Mouse (Mus musculus) mature B cell (primary cell): ENCODE results near the gene Fhod1.

Source experiments
- in situ Hi-C: fragments of 300-500 bp; cut with MboI; formaldehyde crosslinking; loops from 2 replicates; pipeline ENCODE4 v1.14.3; 2019

The Fhod1 gene

DNA sequence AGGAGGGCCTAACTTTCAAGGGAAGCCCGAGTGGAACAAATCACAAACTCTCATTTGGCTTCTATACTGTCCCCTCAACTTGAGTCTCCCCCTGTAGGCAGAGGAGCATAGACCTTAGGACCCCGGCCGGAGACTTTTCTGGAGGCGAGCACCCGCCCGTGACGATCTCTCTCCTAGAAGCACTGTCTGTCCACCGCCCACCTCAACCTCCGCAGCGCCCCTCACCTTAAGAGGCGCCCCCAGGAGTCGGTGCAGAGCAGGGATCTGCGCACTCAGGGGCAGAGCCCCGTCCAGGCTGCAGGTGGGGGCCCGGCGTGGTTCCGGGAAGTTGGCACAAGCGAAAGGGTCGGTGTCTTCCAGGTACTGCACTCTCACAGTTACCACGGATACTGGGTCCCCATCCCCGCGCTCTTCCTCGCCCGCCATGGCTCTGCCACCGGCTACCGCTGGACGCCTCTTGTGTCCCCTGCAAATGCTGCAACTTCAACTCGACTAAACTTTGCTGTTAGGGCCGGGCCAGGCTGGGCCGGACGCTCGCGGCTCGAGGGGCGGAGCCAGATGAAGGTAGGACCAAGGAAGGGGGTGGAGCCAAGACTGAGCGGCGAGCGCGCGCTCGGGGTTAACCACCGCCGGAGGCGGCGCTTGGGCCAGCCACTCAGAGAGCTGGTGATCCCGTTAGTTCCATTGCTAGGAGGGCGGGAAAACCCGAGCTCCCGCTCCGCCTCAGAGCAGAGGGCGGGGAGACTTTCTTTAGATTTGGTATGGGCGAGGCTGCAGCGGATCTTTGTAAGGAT is at the start of gene Fhod1:
Fhod1 (minus strand) TSS at position 526 of the 794 bp plus-strand sequence.
- in situ Hi-C loops = no loop called here

DNA sequence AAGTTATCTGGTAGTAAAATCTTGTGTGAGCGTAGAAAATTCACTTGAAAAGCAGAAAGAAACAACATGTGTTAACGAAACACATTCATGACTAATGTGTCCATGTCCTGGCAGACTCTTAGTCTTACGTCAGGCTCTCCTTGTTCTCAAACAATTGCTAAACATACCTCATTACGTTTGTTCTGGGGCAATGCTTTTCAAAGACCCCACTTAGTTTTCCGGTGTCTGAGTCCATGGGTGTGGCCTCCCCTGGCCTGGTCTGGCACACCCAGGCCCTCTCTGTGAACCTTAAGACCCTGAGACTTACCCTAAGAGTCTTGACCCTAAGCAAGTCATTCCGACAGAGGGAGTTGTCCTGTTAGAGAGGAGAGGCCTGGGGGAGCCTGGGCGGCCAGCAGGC is 46.2 kb upstream of the Fhod1 start:
- in situ Hi-C loops = no loop called here

DNA sequence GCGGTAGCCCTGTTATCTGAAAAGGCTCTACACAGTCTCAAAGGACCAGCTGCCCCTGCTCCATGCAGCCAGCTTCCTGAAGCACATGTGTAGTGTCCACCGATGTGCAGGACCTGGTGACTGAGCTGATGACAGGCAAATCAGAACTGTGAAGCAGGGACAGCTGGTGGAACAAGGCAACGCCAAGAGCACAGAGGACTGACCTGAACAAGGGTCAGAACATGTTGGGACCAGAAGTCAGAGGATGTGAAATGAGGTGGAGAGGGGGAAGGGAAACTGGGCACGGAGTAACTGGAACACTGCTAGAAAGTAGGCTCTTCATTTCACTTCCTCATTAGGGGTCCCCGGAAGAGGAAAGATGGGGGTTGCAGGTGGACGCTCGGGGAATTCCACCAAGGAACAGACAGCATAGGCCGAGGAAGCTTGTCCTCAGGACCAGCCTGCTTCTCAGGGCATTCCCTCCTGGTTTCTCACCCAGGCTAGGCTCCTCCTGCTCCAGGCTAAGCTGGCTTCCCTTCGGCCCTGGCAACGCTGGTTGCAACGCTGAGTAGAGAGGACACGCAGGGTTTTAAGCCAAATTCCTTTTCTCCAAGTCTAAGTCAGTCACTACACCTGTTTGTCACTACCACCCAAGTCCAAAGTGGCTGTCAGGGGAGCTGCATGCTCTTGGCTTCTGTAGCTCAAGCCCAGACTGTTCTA is 45.5 kb upstream of the Fhod1 start:
- in situ Hi-C loops = no loop called here

DNA sequence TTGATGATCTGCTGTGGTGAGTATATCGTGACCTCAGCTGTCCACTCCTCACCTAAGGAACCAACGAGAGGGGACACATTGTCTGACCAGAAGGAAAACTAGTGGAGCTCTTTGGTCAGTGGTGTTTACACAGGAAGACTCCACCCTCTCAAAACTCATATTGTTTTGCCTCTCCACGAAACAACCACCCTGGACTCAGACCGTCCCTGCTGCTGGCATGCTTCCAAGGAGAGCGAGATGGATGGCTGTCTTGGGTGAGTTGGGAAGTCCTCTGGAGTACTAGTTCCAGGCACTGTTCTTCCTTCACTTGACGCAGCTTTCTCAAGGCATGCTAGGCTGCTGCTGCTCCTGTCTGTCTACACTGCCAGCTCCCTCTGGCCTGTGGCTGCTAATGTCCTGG is 41.3 kb upstream of the Fhod1 start:
- in situ Hi-C loops = no loop called here

DNA sequence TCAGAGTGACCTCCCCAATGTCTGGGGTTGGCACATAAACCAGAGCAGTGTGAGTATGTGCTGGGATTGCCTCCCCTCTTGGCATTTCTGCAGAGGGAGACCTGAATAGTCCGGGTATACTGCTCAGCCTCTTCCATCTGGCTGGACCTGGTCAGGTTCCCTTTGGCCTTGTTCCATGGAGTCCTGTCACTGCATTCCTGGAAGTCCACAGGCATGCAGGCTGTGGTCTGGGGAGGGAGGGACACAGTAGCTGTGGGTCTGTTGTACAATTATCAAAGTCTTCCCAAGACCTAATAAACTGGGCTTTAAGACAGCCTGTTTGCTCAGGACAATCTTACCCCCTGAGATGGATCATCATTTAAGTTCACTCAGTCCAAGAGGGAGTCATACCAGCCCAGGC is 39.4 kb upstream of the Fhod1 start:
- in situ Hi-C loops = no loop called here

DNA sequence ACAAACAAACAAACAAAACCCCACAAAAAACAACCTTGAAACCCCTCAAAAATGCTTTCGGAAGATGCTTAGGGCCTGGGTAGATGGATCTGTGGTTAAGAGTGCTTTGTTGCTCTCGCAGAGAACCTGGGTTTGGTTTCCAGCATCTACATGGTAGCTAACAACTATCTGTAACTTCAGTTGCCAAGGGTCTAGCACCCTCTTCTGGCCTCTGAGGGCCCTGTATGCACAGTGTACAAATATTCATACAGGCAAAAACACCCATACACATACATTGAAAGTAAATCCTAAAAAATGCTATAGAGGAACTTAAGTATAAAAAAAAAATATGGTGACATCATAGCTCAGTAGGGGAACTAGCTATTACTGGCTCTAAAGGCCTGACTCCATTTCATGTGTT is 36.3 kb upstream of the Fhod1 start:
- in situ Hi-C loops = no loop called here

DNA sequence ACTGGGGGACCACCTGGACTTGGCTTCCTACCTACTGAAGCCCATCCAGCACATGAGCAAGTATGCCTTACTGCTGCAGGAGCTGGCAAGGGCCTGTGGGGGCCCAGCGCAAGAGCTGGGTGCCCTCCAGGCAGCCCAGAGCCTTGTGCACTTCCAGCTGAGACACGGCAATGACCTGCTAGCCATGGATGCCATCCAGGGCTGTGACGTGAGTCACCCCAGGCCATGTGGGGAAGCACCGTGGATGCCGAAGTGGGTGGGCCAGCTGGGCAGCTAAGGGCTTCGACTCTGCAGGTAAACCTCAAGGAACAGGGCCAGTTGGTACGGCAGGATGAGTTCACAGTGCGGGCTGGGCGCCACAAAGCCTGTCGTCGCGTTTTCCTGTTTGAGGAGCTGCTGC is 32.6 kb upstream of the Fhod1 start:
- in situ Hi-C loops = no loop called here

DNA sequence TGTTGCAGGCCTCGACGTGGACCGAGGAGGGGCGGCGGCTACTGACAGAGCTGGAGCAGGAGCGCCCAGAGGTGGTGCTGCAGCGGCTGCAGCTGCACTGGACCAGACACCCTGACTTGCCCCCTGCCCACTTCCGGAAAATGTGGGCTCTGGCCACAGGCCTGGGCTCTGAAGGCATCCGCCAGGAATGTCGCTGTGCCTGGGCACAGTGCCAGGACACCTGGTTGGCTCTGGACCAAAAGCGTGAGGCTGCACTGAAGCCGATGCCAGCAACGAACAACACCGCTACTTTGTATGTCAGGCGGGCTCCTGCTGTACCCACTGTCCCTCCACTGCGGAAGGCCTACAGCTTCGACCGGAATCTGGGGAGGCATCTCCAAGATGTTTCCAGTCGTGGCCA is 30.9 kb upstream of the Fhod1 start:
- in situ Hi-C loops = no loop called here

DNA sequence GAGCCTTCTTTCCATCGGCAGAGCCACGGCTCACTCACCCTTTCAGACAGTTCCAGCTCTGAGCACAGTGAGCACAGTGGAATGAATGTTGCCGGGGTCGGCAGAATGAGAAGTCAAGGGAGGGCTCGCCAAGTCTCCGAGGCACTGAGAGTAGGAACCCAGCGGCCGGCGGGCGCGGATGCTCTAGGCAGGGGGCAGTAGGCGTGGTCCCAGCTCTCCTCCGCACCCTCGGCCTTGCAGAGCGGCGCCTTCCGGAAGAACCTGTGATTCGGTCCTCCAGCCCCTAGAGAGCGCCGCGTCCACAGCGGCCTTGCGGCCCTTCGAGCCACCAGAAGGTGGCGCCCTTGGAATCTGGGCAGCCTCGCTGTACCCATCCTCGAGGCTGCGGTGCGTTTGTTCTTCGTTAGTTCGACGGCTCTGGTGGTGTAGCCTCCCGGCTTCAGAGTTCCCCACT is 26.8 kb upstream of the Fhod1 start:
- in situ Hi-C loops = no loop called here

DNA sequence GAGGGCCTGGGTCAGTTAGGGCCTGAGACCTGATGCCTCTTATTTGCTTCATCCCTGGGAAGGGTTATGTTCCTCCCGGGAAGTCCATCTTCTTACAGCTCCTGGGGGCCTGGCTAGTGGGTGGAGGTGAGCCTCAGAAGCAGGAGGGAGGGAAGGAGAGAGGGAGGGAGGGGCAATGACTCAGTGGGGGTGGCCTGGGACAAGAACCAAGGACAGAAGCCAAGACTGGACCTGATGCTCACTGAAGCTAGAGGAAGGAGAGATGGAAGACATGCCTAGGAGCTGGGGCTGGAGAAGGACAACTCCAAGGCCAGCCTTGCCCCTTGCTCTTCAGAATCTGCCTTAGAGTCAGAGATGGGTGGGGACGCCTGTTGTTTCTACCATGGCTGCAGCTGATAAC is 25.3 kb upstream of the Fhod1 start, which contains the start of gene Plekhg4:
Plekhg4 (plus strand) TSS at position 243 of the 400 bp plus-strand sequence.
- in situ Hi-C loops = no loop called here

DNA sequence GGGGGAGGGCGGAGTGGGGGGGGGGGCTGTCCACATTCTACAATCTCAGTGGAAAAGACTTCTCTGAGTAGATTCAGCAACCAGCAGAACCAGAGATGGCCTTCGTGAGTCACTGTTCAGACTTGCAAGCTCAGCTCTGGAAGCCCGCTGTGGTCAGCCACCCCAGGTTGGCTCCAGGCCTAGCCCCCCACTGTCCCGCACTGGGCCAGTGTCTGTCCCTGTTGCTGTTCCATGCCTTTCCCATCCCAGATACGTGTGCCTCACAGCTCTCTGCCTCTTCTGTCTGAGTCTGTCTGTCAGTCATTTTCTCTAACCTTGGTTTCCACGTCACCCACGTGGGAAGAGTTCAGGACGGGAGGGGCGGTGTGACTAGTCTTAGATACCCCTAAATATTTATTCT is 24.7 kb upstream of the Fhod1 start:
- in situ Hi-C loops = no loop called here

DNA sequence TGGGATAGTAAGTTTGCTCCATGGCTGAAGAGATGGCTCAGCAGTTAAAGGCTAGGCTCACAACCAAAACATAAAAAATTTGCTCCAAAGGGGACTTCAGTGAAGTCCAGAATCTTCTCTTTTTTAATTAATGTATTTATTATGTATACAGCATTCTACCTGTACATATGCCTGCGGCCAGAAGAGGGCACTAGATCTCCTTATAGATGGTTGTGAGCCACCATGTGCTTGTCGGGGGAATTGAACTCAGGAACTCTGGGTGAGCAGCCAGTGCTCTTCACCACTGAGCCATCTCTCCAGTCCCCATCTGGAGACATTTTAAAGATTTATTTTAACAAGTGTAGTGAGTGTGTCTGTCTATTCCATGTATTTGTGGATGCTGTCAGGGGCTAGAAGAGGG is 19.4 kb upstream of the Fhod1 start:
- in situ Hi-C loops = no loop called here

DNA sequence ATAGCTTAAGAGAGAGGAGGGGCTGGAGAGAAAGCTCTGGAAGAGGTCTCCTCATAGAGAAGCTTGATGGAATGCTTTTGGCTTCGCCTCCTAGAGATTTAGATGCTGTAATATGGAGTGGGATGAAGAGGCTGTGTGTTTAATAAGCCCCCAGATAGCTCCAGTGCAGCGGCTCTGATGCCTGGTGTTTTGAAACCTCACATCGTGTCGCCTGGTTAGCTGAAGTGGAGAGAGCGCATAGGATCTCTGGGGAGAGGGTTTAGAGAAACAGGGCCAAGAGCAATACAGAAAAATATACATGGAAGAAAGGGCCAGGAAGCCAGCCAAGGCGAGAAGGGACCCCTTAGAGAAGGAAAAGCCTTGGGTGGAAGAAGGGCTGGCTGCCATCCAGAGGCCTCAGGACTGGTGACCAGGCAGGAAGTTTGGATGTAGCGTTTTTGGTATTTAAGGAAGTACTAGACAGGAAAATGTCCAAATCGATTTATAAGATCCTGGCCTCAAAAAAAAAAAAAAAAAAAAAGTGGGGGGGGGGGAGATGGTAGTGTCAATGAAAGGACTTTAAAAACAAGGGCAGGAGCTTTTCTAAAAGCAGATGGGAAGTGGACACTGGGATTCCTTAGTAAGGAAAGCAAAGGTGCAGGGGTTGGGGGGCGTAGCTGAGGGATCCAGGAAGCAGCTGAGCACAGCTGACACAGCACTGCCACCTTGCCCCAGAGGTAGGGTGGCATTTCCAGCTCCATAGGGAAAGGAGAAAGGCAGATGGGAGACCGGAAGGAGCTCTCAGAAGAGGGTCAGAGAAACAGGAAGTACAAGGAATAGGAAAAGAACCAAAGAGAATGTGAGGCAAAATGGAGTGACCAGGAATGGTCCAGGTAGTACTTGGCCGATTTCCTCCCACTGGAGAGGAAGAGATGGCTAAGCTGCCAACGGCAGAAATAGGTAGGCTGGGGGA is 14.3 kb upstream of the Fhod1 start:
- in situ Hi-C loops = no loop called here

DNA sequence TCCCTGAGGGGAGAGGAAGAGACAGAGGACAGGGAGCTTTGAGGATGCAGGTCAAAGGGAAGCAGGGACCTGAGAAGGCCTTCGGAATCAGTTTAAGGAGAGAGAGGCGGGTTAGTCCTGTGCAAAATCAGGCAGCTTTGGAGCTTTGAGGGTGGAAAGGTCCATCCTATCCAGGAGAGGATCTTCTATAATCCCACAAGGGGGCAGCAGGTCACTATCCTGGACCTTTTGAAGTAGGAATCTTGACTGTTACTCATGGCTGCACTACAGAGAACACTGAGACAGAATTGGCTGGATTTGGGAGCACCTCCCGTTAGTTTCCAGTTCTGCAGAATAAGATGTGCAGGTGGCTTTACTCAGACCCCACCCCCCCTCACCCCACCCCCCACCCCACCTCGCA is 11.9 kb upstream of the Fhod1 start:
- in situ Hi-C loops = no loop called here

DNA sequence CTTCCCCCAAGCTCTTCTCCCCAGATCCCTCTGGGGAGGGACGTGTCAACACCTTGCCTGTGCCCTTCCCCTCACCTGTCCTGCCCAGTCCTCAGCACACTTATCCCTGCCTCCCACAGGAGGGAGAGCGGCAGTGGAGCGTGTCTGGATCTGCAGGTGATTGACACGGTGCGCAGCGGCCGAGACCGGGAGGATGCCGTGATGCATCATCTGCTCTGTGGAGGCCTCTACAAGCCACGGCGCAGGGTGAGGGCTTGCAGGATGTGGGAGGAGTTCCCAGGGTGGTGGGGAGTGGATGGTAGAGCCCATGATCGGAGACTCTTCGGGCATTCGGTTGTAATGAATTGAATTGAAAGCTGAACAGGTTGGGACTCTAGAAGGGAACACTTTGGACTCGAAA is 11.5 kb upstream of the Fhod1 start:
- in situ Hi-C loops = no loop called here

DNA sequence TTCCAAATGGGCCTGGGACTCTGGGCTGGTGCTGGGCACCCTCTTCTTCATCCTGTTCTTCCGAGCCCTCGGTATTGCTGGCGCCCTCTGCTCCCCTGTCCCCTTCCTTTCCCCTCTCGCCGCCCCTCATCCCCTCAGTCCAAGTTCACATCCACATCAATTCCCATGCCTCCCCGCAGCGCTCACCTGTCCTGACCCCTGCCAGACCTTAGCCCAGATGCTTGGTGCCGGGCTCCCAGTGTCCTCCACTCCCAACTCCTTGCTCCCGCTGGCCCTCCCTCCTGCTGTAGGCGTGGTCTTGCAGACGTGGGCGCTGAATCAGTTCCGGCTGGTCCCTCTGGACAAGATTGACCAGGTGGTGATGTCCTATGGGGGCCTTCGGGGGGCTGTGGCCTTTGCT is 8.9 kb upstream of the Fhod1 start:
- in situ Hi-C loops = no loop called here

DNA sequence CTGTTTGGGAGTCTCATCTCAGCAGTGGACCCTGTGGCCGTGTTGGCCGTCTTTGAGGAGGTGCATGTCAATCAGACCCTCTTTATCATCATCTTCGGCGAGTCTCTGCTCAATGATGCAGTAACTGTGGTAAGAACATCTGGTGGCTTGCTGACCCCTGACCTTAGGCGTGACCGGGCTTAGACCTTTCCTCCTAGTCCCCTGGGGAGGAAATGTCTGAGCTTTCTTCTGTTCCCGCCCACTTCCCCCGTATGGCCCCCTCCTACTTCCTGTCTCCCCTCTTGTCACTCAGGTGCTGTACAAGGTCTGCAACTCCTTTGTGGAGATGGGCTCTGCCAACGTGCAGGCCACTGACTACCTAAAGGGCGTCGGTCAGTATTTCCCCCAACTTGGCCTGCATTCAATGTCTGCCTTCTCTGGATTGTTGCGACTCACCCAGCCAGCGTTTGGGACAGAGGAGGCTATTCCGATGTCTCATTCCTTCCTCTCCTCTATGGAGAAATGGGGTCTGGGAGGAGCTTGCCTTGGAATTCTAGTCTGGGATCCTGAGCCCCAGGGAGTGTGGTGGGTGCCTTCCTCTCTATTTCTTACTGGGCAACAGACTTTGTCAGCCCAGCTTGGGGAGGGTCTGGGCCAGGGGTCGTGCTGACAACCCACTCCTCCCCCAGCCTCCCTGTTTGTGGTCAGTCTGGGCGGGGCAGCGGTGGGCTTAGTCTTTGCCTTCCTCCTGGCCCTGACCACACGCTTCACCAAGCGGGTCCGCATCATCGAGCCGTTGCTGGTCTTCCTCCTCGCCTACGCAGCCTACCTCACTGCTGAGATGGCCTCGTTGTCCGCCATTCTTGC is 7.6 kb upstream of the Fhod1 start:
- in situ Hi-C loops = no loop called here

DNA sequence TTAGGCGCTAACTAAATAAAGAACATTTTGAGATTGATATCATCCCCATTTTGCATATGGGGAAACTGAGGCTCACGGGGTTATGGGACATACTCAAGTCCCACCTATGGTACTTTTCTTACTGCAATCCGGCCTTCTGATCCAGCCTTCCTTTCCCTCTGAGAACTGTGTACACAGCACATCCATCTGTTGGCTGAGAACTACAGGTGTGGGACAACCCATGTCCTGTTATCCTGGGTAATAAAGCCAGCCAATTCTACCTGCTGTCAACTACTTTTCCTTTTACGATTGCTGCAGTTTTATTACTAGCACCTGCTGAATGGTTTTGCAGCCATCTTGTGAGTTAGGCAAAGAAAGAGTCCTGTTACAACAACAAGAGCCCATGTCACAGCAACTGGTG is 6.8 kb upstream of the Fhod1 start:
- in situ Hi-C loops = no loop called here

DNA sequence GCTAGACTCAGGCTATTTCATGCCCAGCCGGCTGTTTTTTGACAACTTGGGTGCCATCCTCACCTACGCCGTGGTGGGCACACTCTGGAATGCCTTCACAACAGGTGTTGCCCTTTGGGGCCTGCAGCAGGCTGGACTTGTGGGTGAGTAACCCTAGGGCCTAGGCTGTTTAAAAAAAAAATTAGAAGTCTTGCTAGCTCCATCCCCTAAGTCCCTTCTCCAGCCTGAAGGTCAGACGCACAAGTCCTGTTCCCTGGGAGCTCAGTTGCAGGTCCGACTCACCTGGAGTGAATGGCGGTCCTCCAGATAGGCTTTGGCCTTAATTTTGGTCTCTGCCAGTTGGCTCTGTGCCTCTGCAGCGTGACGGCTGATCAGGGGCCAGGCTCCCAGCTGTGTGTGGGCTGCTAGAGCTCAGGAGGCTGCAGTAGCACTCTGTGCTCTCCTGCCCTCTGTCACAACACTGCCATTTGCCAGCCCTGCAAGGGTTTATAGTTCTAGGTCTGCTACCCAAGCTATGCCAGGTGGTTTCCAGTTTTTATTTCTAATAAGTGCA is 5.9 kb upstream of the Fhod1 start:
- in situ Hi-C loops = no loop called here

DNA sequence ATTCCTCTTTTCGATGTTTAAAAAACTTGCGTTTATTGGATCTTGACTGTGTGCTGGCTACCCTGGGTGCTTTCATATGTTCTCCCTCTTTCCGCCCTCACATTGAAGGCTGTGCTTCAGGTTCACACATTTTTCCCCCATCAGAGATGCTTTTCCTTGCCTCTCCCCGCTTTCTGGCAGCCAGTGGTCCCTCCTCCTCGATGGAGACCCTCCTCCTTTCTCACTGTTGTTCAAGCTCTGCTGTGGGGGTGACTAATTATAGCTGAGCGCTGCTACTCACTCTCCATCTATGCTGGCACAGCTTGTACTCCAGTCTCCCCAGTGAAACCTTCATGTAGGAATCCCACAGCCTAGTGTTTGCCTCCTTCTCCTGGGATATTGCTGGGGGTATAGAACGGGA is 2.4 kb upstream of the Fhod1 start:
- in situ Hi-C loops = no loop called here
